Mouse (Mus musculus) ES-E14 (cell line): ENCODE results near the gene Tmem144.

ENCODE experiments used
- HCFC1 ChIP-seq: IDR thresholded peaks from 2 replicates; pipeline ENCODE4 v1.6.1; 2012; ENCODE audit warnings: low read length, inconsistent platforms, borderline replicate concordance; ENCODE audit not compliant: insufficient read depth
- ZC3H11A ChIP-seq: IDR thresholded peaks from 2 replicates; pipeline ENCODE4 v1.6.1; 2012; ENCODE audit warnings: low read depth, mild to moderate bottlenecking, inconsistent platforms, low read length, borderline replicate concordance
- ZNF384 ChIP-seq: IDR thresholded peaks from 2 replicates; pipeline ENCODE4 v1.6.1; 2012; ENCODE audit warnings: low read depth, low read length, inconsistent platforms

DNA sequence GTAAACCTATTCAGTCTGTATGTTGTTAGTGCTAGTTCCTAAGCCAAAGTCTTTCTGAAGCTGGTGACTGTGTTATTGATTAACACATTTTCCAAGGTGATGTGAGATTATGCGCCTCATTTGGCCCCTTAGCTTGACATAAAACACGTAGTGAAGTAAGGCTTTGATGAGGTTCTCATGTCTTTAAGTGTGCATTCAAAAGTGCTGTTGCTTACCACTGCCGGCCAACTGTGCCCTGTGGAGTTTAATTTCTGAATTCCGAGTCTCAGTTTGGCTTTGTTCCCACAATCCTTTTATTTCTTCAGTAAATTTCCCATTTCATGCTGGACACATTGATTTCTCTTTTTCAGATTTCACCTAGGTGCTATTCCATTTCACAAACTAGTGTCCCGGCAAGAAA is 5.2 kb upstream of the Tmem144 start:
- TF ChIP-seq HCFC1 (no peak), ZC3H11A (no peak), ZNF384 (no peak)
